Mouse (Mus musculus) midbrain, embryonic 11.5 days (tissue): ENCODE data around the gene Bard1. TPM values are rescaled to one million over a fixed set of nuclear protein-coding genes. Genes with fewer than 3 reads are reported as not detected.
A peak's percentile ranks its signal among the peaks of the same experiment; 100 is the strongest.

Experiments
- ATAC-seq: fragments of 200-750 bp; cut with Nextera tagmentation; 2 replicates; pipeline ENCODE4 v1.8.0; 2017; ENCODE audit warnings: moderate TSS enrichment, moderate library complexity; ENCODE audit not compliant: low FRiP score
- DNase-seq: peaks from one replicate; pipeline ENCODE4 v3.0.0; 2015; ENCODE audit warnings: low spot score; ENCODE audit errors: missing footprints
- H3K27ac ChIP-seq: fragments of 300-500 bp; sonication (generic); 2 replicates; pipeline ENCODE4 v1.5.1; 2014; ENCODE audit warnings: low read depth, low read length
- H3K27me3 ChIP-seq: fragments of 300-500 bp; sonication (generic); 2 replicates; pipeline ENCODE4 v1.6.1; 2014; ENCODE audit warnings: mild to moderate bottlenecking, low read length, moderate library complexity, mixed read lengths; ENCODE audit not compliant: control insufficient read depth, insufficient read depth
- H3K36me3 ChIP-seq: fragments of 300-500 bp; sonication (generic); 2 replicates; pipeline ENCODE4 v1.6.1; 2014; ENCODE audit warnings: mild to moderate bottlenecking, low read length, moderate library complexity, mixed read lengths; ENCODE audit not compliant: control insufficient read depth, insufficient read depth
- H3K4me1 ChIP-seq: fragments of 300-500 bp; sonication (generic); 2 replicates; pipeline ENCODE4 v1.6.1; 2014; ENCODE audit warnings: low read length; ENCODE audit not compliant: control insufficient read depth, insufficient read depth
- H3K4me2 ChIP-seq: fragments of 300-500 bp; sonication (generic); 2 replicates; pipeline ENCODE4 v1.6.1; 2014; ENCODE audit warnings: mild to moderate bottlenecking, moderate library complexity
- H3K4me3 ChIP-seq: fragments of 300-500 bp; sonication (generic); 2 replicates; pipeline ENCODE4 v1.5.1; 2014; ENCODE audit warnings: low read depth, low read length
- H3K9ac ChIP-seq: fragments of 300-500 bp; sonication (generic); 2 replicates; pipeline ENCODE4 v1.6.1; 2014; ENCODE audit warnings: low read length
- H3K9me3 ChIP-seq: fragments of 300-500 bp; sonication (generic); 2 replicates; pipeline ENCODE4 v1.6.1; 2016; ENCODE audit warnings: low read length; ENCODE audit not compliant: control insufficient read depth
- WGBS: fragments of 180-500 bp; shearing (Covaris S2); extraction: QIAGEN DNeasy Blood & Tissue Kit; methylation state at CpG from one replicate; pipeline ENCODE4 v1.1.7; 2014; 5-methylcytosine and 5-hydroxymethylcytosine counted together
- polyA plus RNA-seq: library from polyadenylated mRNA; unstranded; fragments of >200 nt; fragmentation: Nextera tagmentation; extraction: Ambion mirVana; gene quantifications from 2 replicates; pipeline ENCODE4 v1.2.1, GENCODE M21; 2014

Gene Bard1
- polyA plus RNA-seq, 1 experiment from 2014 or later: 2.7 TPM

DNA sequence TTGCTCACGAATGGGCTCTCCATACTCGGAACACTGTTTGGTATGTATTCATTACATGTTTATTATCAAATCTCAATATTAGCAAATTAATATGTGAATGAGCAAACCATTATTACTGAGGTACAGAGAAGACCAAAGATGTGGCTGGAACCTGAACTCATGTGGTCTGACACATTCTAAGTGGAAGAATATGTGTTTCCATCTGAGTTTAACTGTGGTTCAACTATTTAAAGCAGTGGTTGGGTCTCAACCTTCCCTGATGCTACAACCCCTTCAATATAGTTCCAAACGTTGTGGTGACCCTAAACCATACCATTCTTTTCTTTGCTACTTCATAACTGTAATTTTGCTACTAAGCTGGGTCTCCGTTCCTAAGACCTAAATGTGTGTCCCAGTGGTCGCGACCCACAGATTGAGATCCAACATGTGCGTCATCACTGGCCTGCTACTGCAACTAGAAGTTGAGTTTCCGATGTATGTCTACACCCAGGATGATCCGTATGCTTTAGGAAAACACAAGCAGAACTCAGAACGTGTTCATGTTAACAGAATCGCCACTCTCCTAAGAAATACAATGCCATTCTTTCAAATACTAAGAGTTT, 1.5 kb downstream of the Bard1 start:
- H3K9ac ChIP-seq: no peak overlapping the region
- H3K9me3 ChIP-seq: no peaks in the 10 kb centered on the region
- no peaks in the 10 kb centered on the region for H3K36me3 ChIP-seq
- peak overlapping the region; percentile 40 for H3K4me2 ChIP-seq
- no peaks in the 10 kb centered on the region for H3K27me3 ChIP-seq
- H3K4me3 ChIP-seq: no peak overlapping the region
- no peak overlapping the region for H3K27ac ChIP-seq
- H3K4me1 ChIP-seq: peaks cover 7% of the 10 kb centered on the region; the same call in 1 of the 2 replicates
- DNase-seq (no peak), ATAC-seq (no peak)
- WGBS: 58% methylated on average over 11 of the region's 11 CpGs

DNA sequence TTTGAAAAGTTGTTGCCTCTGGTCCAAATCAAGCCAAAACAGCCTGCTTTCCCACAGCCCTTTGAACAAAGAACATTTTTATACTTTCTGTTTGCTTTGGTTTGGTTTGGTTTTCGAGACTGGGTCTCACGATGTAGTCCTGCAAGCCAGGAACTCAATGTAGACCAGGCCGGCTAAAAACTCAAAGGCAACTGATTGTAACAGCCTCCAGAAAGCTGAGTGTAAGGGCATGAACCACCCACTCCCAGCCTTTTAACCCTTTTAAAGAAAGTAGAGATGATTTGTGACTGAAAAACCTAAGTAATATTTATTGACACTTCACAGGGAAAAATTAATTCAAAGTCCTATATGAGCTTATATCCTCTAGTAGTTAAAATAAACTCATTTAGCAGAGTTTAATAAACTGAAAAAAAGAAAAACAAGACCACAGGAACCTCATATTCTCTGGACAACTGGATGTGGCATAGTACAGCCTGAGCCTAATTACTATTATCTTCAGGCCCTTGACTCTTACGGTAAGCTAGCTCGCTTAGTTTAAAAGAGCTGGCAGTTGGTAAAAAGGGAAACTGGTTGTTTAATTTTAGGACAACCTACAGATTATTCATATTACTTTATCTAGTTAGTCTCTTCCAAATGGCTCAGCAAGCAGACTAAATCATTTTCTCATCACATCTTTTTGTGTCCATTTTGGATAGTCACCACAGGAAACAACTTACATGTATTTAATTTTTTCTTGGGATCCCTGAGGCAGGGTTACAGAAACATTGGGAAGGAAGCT, 2.2 kb downstream of the Bard1 start:
- Histone ChIP-seq H3K4me3 (no peak overlapping the region), H3K9ac (no peak overlapping the region), H3K36me3 (no peaks in the 10 kb centered on the region), H3K4me2 (peak overlapping the region; percentile 40; the same call in 1 of the 2 replicates), H3K9me3 (no peaks in the 10 kb centered on the region), H3K27ac (no peak overlapping the region), H3K4me1 (peaks cover 7% of the 10 kb centered on the region; the same call in 1 of the 2 replicates), H3K27me3 (no peaks in the 10 kb centered on the region)
- DNase-seq (no peak), ATAC-seq (no peak)
- WGBS: 85% methylated on average over 5 of the region's 5 CpGs

DNA sequence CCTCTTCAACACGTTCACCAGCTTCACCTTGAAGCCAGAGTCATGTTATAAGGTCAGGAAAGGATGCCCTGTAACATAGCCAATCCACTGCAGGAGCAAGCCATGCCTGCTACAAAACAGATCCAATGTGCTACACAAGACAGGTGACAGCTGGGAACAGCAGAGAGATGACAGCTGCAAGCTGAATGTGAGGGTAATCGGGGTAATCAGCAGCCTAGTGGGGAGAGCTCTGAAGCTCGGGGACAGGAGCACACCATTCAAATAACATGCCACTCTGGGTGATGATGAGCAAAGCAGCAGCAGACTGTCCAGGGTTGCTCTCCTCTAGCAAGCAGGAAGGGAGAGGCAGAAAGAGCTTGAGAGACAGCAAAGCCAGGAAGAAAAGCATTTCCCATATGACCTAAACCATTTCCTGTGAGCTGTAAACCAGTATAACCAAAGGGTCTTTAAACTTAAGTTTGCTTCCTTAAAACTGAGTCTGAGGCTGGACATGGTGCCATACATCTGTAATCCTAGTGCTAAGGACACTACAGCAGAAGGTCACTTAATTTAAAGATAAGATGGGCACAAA, 2.9 kb downstream of the Bard1 start:
- no peak overlapping the region for H3K9ac ChIP-seq
- no peaks in the 10 kb centered on the region for H3K9me3 ChIP-seq
- 58% methylated on average over 3 of the region's 3 CpGs for WGBS
- H3K4me2 ChIP-seq: no peak overlapping the region
- H3K27me3 ChIP-seq: no peaks in the 10 kb centered on the region
- H3K27ac ChIP-seq: no peak overlapping the region
- ATAC-seq (no peak), DNase-seq (no peak)
- 0 out of 2 replicates have a peak, but pooled peaks cover 2% of the 10 kb centered on the region for H3K36me3 ChIP-seq
- H3K4me3 ChIP-seq: no peak overlapping the region
- H3K4me1 ChIP-seq: peaks cover 7% of the 10 kb centered on the region; the same call in 1 of the 2 replicates

DNA sequence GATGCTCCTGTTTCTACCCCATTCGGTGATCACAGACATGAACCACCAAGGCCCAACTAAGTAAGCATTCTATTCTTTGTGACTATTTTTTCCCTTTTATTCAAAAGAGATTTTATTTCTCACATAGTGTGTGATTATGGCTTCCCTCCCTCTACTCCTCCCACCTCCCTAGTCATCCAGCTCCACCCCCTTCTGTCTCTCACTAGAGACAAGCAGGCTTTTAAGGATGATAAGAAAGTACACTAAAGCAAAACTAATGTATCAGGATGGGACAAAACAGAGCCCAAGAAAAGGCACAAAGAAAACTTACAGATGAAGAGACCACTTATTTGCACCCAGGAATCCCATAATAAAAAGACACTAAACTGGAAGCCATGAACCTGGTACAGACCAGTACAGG, 6.9 kb downstream of the Bard1 start:
- WGBS: 86% methylated on average over 1 of the region's 1 CpGs
- 0 out of 2 replicates have a peak, but pooled peaks cover 2% of the 10 kb centered on the region for H3K36me3 ChIP-seq
- DNase-seq: peak; percentile 35
- no peak overlapping the region for H3K4me3 ChIP-seq
- H3K4me1 ChIP-seq: peaks cover 2% of the 10 kb centered on the region; the same call in 1 of the 2 replicates
- H3K27me3 ChIP-seq: no peaks in the 10 kb centered on the region
- no peak for ATAC-seq
- H3K4me2 ChIP-seq: no peak overlapping the region
- H3K9me3 ChIP-seq: no peaks in the 10 kb centered on the region
- H3K27ac ChIP-seq: no peak overlapping the region
- no peak overlapping the region for H3K9ac ChIP-seq

DNA sequence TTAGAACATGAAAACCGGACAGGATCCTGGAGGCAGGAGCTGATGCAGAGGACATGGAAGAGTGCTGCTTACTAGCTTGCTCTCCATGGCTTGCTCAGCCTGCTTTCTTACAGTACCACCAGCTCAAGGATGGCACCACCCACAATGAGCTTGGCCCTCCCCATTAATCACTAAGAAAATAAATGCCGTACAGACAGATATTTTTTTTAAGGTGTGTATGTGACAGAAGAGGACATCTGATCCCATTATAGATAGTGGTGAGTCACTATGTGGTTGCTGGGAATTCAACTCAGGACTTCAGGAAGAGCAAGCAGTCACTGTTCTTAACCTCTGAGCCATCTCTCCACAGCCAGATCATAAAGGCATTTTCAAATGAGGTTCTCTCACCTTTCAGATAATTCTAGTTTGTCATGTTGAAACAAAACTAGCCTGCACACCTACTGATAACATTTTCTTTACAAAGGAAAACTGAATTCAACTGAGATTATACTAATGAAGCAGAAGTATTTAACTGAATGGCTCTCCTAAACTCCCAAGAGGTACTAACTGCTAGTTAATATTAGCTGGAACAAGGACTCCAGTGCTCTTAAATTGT, 7.6 kb downstream of the Bard1 start:
- Histone ChIP-seq H3K9ac (no peak overlapping the region), H3K27ac (no peak overlapping the region), H3K4me1 (no peaks in the 10 kb centered on the region), H3K36me3 (0 out of 2 replicates have a peak, but pooled peaks cover 2% of the 10 kb centered on the region), H3K27me3 (no peaks in the 10 kb centered on the region), H3K4me3 (no peak overlapping the region), H3K9me3 (no peaks in the 10 kb centered on the region), H3K4me2 (no peak overlapping the region)
- DNase-seq (no peak), ATAC-seq (no peak)
- 96% methylated on average over 2 of the region's 2 CpGs for WGBS

DNA sequence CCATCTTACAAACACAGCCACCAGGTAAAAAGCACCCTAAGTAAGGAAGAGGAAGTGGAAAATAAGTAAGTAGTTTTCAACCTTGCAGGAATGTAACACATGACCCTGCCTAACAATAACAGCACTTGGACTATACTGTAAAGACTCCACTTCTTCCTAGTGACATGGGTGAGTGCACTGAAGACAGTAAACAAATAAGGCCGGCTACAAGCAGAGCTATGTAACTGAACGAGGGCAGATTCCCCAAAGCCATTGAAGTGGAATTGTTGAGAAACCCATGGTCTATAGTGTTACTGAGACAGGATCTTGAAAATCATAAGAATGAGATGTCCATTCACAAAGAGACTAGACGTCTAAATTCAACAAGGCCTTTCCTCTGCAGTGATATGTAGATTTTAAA, 27.3 kb downstream of the Bard1 start:
- 74% methylated on average over 3 of the region's 3 CpGs for WGBS
- Histone ChIP-seq H3K27ac (no peak overlapping the region), H3K4me3 (no peak overlapping the region), H3K4me2 (no peak overlapping the region), H3K27me3 (no peaks in the 10 kb centered on the region), H3K36me3 (no peaks in the 10 kb centered on the region), H3K9ac (no peak overlapping the region), H3K9me3 (no peaks in the 10 kb centered on the region), H3K4me1 (no peaks in the 10 kb centered on the region)
- no peak for DNase-seq
- no peak for ATAC-seq

DNA sequence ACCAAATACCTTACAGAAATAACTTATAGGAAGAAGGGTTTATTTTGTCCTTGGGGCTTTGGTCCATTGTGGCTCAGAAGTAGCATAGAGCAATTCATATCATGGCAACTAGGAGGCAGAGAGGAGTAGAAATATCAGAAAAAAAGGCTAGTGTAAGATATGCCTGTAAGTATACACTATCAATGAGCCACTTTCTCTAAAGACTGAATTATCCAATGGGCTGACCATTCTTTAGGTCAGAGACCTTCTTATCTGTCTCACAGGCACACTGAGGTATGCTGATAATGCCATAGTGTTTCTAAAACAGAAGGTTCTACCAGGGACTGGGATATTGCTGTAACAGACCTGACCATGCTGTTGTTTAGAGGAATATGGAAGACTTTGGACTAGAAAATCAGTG, 32.2 kb downstream of the Bard1 start:
- Histone ChIP-seq H3K27me3 (no peaks in the 10 kb centered on the region), H3K4me3 (no peak overlapping the region), H3K9ac (no peak overlapping the region), H3K36me3 (no peaks in the 10 kb centered on the region), H3K4me2 (no peak overlapping the region), H3K9me3 (no peaks in the 10 kb centered on the region), H3K4me1 (no peaks in the 10 kb centered on the region), H3K27ac (no peak overlapping the region)
- ATAC-seq (no peak), DNase-seq (no peak)

DNA sequence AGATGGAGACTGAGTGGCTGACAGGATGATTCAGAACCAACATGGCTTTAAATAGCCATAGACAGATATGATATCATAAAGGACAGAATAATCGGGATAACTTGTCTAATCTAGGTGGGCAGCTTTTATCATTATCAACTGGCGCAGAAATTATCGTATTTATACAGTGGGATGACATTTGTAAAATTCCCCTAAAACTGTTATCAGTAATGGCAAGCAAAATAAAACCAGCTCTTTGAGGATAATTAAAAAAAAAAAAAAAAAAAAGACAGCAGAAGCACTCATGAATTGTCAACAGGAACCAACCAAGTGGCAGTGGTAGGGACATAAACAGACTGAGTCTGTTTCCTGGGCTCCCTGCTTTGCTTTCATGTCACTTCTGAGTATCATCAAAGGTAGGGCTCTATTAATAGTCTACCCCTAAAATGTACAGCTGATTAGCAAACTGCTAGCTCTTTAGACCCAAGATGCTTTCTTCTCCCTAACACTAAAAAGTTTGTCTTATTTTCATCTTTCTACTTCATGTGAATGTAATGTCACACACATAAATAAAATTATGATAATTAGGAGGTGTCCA, 34.1 kb downstream of the Bard1 start:
- H3K4me1 ChIP-seq: no peaks in the 10 kb centered on the region
- H3K27ac ChIP-seq: no peak overlapping the region
- H3K4me2 ChIP-seq: no peak overlapping the region
- ATAC-seq (no peak), DNase-seq (peak; percentile 76)
- no peaks in the 10 kb centered on the region for H3K27me3 ChIP-seq
- H3K9me3 ChIP-seq: no peaks in the 10 kb centered on the region
- H3K4me3 ChIP-seq: no peak overlapping the region
- no peaks in the 10 kb centered on the region; the same call in 1 of the 2 replicates for H3K36me3 ChIP-seq
- no peak overlapping the region for H3K9ac ChIP-seq
- WGBS: 97% methylated on average over 3 of the region's 3 CpGs
